Mouse (Mus musculus): ENCODE results near the gene 9430007A20Rik. TPM values are rescaled to one million over a fixed set of nuclear protein-coding genes. Genes with fewer than 3 reads are reported as not detected.
"Not testable (repeated sequence)": the region's sequence is repeated elsewhere in the genome, so short reads cannot be mapped to it uniquely, and the experiment has no call there.

9430007A20Rik gene
- 0.09 TPM in 1 of 2 replicates, not detected in the other for polyA plus RNA-seq (2012; rRNA removed)

- 86% methylated on average over 5 of the region's 5 CpGs for WGBS
- no peak for DNase-seq
- no peak within 1 kb of the TSS for H3K4me3 ChIP-seq (ENCODE audit: control insufficient read depth, insufficient read depth, low read length)
- H3K27me3 ChIP-seq (ENCODE audit: control insufficient read depth, insufficient read depth, low read length), result no peaks in the 10 kb centered on the region
- no peaks in the 10 kb centered on the region for H3K4me1 ChIP-seq (replicated peaks; ENCODE audit: control insufficient read depth, insufficient read depth, low read length)
- H3K27ac ChIP-seq (ENCODE audit: control insufficient read depth, insufficient read depth, low read length), result no peak within 1 kb of the TSS
- H3K36me3 ChIP-seq (ENCODE audit: control insufficient read depth, insufficient read depth, low read length), result no peaks in the 10 kb centered on the region
- TF ChIP-seq CTCF (IDR thresholded peaks at IDR 0.05; ENCODE audit: borderline replicate concordance, control insufficient read depth, extremely low read depth, insufficient read depth, low read length, poor library complexity) (no peak), POLR2A (IDR thresholded peaks at IDR 0.05; ENCODE audit: control insufficient read depth, extremely low read depth, insufficient read depth, low read length, poor library complexity) (no peak)
These were observed at the start of gene 9430007A20Rik for GRCm38 (mm10) chr4:144519522-144519921. 9430007A20Rik (plus strand) TSS chr4:144519822.

- TF ChIP-seq POLR2A (IDR thresholded peaks at IDR 0.05; ENCODE audit: control insufficient read depth, extremely low read depth, insufficient read depth, low read length, poor library complexity), result no peak
- TF ChIP-seq CTCF (IDR thresholded peaks at IDR 0.05; ENCODE audit: borderline replicate concordance, control insufficient read depth, extremely low read depth, insufficient read depth, low read length, poor library complexity), result no peak
- H3K36me3 ChIP-seq (ENCODE audit: control insufficient read depth, insufficient read depth, low read length), result no peaks in the 10 kb centered on the region
- H3K27me3 ChIP-seq (ENCODE audit: control insufficient read depth, insufficient read depth, low read length), result no peaks in the 10 kb centered on the region
- no peak overlapping the region for H3K27ac ChIP-seq (ENCODE audit: control insufficient read depth, insufficient read depth, low read length)
- no peak for DNase-seq
- H3K4me1 ChIP-seq (replicated peaks; ENCODE audit: control insufficient read depth, insufficient read depth, low read length), result no peaks in the 10 kb centered on the region
- no peak overlapping the region for H3K4me3 ChIP-seq (ENCODE audit: control insufficient read depth, insufficient read depth, low read length)
These were observed 26.3 kb upstream of the 9430007A20Rik start for GRCm38 (mm10) chr4:144493331-144493730.

- Histone ChIP-seq H3K27me3 (ENCODE audit: control insufficient read depth, insufficient read depth, low read length) (no peaks in the 10 kb centered on the region), H3K36me3 (ENCODE audit: control insufficient read depth, insufficient read depth, low read length) (no peaks in the 10 kb centered on the region), H3K4me1 (replicated peaks; ENCODE audit: control insufficient read depth, insufficient read depth, low read length) (no peaks in the 10 kb centered on the region), H3K27ac (ENCODE audit: control insufficient read depth, insufficient read depth, low read length) (no peak overlapping the region), H3K4me3 (ENCODE audit: control insufficient read depth, insufficient read depth, low read length) (no peak overlapping the region)
- DNase-seq, result no peak
- 69% methylated on average over 1 of the region's 1 CpGs for WGBS
- TF ChIP-seq CTCF (IDR thresholded peaks at IDR 0.05; ENCODE audit: borderline replicate concordance, control insufficient read depth, extremely low read depth, insufficient read depth, low read length, poor library complexity) (no peak), POLR2A (IDR thresholded peaks at IDR 0.05; ENCODE audit: control insufficient read depth, extremely low read depth, insufficient read depth, low read length, poor library complexity) (no peak)
These were observed 13.1 kb upstream of the 9430007A20Rik start for GRCm38 (mm10) chr4:144506518-144506917.

GRCm38 (mm10) chr4:144544689-144545088 is 25.1 kb downstream of the 9430007A20Rik start:
- WGBS, result 83% methylated on average over 1 of the region's 1 CpGs
- DNase-seq, result no peak
- H3K36me3 ChIP-seq (ENCODE audit: control insufficient read depth, insufficient read depth, low read length), result no peaks in the 10 kb centered on the region
- no peak overlapping the region for H3K4me3 ChIP-seq (ENCODE audit: control insufficient read depth, insufficient read depth, low read length)
- H3K27me3 ChIP-seq (ENCODE audit: control insufficient read depth, insufficient read depth, low read length), result no peaks in the 10 kb centered on the region
- TF ChIP-seq CTCF (IDR thresholded peaks at IDR 0.05; ENCODE audit: borderline replicate concordance, control insufficient read depth, extremely low read depth, insufficient read depth, low read length, poor library complexity) (no peak), POLR2A (IDR thresholded peaks at IDR 0.05; ENCODE audit: control insufficient read depth, extremely low read depth, insufficient read depth, low read length, poor library complexity) (no peak)
- H3K4me1 ChIP-seq (replicated peaks; ENCODE audit: control insufficient read depth, insufficient read depth, low read length), result no peaks in the 10 kb centered on the region
- no peak overlapping the region for H3K27ac ChIP-seq (ENCODE audit: control insufficient read depth, insufficient read depth, low read length)

GRCm38 (mm10) chr4:144545339-144545738 is 25.7 kb downstream of the 9430007A20Rik start:
- not testable (repeated sequence) for H3K4me1 ChIP-seq (replicated peaks; ENCODE audit: control insufficient read depth, insufficient read depth, low read length); H3K27ac ChIP-seq (ENCODE audit: control insufficient read depth, insufficient read depth, low read length); H3K4me3 ChIP-seq (ENCODE audit: control insufficient read depth, insufficient read depth, low read length); DNase-seq; H3K36me3 ChIP-seq (ENCODE audit: control insufficient read depth, insufficient read depth, low read length); H3K27me3 ChIP-seq (ENCODE audit: control insufficient read depth, insufficient read depth, low read length)
- WGBS, result 97% methylated on average over 13 of the region's 13 CpGs

GRCm38 (mm10) chr4:144551156-144551555 is 31.5 kb downstream of the 9430007A20Rik start:
- Histone ChIP-seq H3K4me3 (ENCODE audit: control insufficient read depth, insufficient read depth, low read length) (no peak overlapping the region), H3K27ac (ENCODE audit: control insufficient read depth, insufficient read depth, low read length) (no peak overlapping the region), H3K4me1 (replicated peaks; ENCODE audit: control insufficient read depth, insufficient read depth, low read length) (no peaks in the 10 kb centered on the region), H3K36me3 (ENCODE audit: control insufficient read depth, insufficient read depth, low read length) (no peaks in the 10 kb centered on the region), H3K27me3 (ENCODE audit: control insufficient read depth, insufficient read depth, low read length) (no peaks in the 10 kb centered on the region)
- TF ChIP-seq POLR2A (IDR thresholded peaks at IDR 0.05; ENCODE audit: control insufficient read depth, extremely low read depth, insufficient read depth, low read length, poor library complexity) (no peak), CTCF (IDR thresholded peaks at IDR 0.05; ENCODE audit: borderline replicate concordance, control insufficient read depth, extremely low read depth, insufficient read depth, low read length, poor library complexity) (no peak)
- no peak for DNase-seq

- Histone ChIP-seq H3K4me3 (ENCODE audit: control insufficient read depth, insufficient read depth, low read length) (no peak overlapping the region), H3K27me3 (ENCODE audit: control insufficient read depth, insufficient read depth, low read length) (no peaks in the 10 kb centered on the region), H3K4me1 (replicated peaks; ENCODE audit: control insufficient read depth, insufficient read depth, low read length) (no peaks in the 10 kb centered on the region), H3K36me3 (ENCODE audit: control insufficient read depth, insufficient read depth, low read length) (no peaks in the 10 kb centered on the region), H3K27ac (ENCODE audit: control insufficient read depth, insufficient read depth, low read length) (no peak overlapping the region)
- DNase-seq, result no peak
- TF ChIP-seq CTCF (IDR thresholded peaks at IDR 0.05; ENCODE audit: borderline replicate concordance, control insufficient read depth, extremely low read depth, insufficient read depth, low read length, poor library complexity) (no peak), POLR2A (IDR thresholded peaks at IDR 0.05; ENCODE audit: control insufficient read depth, extremely low read depth, insufficient read depth, low read length, poor library complexity) (no peak)
These were observed 40.2 kb downstream of the 9430007A20Rik start for GRCm38 (mm10) chr4:144559792-144560191.

All from thymus, adult 2 months (tissue).